Mouse (Mus musculus) hindbrain, embryonic 16.5 days (tissue): ENCODE measurements around the gene Grid2ip. TPM values are rescaled to one million over a fixed set of nuclear protein-coding genes. Genes with fewer than 3 reads are reported as not detected.

Source experiments
- ATAC-seq: fragments of 200-750 bp; cut with Nextera tagmentation; 2 replicates; pipeline ENCODE4 v1.8.0; 2017; ENCODE audit warnings: moderate TSS enrichment, moderate library complexity
- H3K27ac ChIP-seq: fragments of 300-500 bp; sonication (generic); 2 replicates; pipeline ENCODE4 v1.5.1; 2014; ENCODE audit warnings: low read depth, mild to moderate bottlenecking, control low read depth, low read length, moderate library complexity
- H3K27me3 ChIP-seq: fragments of 300-500 bp; sonication (generic); replicated peaks from 2 replicates; pipeline ENCODE4 v1.6.1; 2014; ENCODE audit warnings: low read length; ENCODE audit not compliant: control insufficient read depth, insufficient read depth
- H3K36me3 ChIP-seq: fragments of 300-500 bp; sonication (generic); 2 replicates; pipeline ENCODE4 v1.6.1; 2014; ENCODE audit warnings: mild to moderate bottlenecking, low read length, moderate library complexity, mixed read lengths; ENCODE audit not compliant: control insufficient read depth, insufficient read depth
- H3K4me1 ChIP-seq: fragments of 300-500 bp; sonication (generic); 2 replicates; pipeline ENCODE4 v1.6.1; 2014; ENCODE audit warnings: low read depth, low read length; ENCODE audit not compliant: control insufficient read depth, insufficient read depth
- H3K4me2 ChIP-seq: fragments of 300-500 bp; sonication (generic); 2 replicates; pipeline ENCODE4 v1.6.1; 2014; ENCODE audit warnings: mild to moderate bottlenecking, low read length, control low read depth, moderate library complexity
- H3K4me3 ChIP-seq: fragments of 300-500 bp; sonication (generic); 2 replicates; pipeline ENCODE4 v1.5.1; 2014; ENCODE audit warnings: mild to moderate bottlenecking, low read length, control low read depth, moderate library complexity
- H3K9ac ChIP-seq: fragments of 300-500 bp; sonication (generic); 2 replicates; pipeline ENCODE4 v1.6.1; 2014; ENCODE audit warnings: low read depth, mild to moderate bottlenecking, control low read depth, low read length, moderate library complexity
- H3K9me3 ChIP-seq: fragments of 300-500 bp; sonication (generic); 2 replicates; pipeline ENCODE4 v1.6.1; 2014; ENCODE audit warnings: mild to moderate bottlenecking, low read length, moderate library complexity; ENCODE audit not compliant: control insufficient read depth
- WGBS: fragments of 180-500 bp; shearing (Covaris S2); extraction: QIAGEN DNeasy Blood & Tissue Kit; methylation state at CpG from one replicate; pipeline ENCODE4 v1.1.7; 2014; 5-methylcytosine and 5-hydroxymethylcytosine counted together
- polyA plus RNA-seq: library from polyadenylated mRNA; unstranded; fragments of >200 nt; fragmentation: Nextera tagmentation; extraction: Ambion mirVana; gene quantifications from 2 replicates; pipeline ENCODE4 v1.2.1, GENCODE M21; 2015

Gene Grid2ip
- polyA plus RNA-seq, 1 experiment from 2014 or later: 0.51 TPM

DNA sequence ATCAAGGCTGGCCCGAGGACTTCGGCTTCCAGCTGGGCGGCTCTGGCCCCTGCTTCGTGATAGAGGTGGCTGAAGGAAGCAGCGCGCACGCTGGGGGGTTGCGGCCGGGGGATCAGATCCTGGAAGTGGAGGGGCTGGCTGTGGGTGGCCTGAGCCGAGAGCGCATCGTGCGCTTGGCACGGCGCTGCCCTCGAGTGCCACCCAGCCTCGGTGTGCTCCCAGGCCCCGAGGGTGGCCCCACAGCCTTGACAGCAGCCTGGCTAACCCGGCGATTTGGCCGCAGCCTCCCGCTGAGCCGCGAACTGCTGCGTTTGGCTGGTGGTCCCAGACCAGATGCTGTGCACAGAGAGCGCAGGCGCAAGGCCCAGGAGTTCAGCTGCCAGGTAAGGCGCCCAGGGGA, 426 bp downstream of the Grid2ip start:
- H3K36me3 ChIP-seq: no peaks in the 10 kb centered on the region
- 3% methylated on average over 25 of the region's 28 CpGs for WGBS
- no peak for ATAC-seq
- H3K27me3 ChIP-seq: 0 out of 2 replicates have a peak, but pooled peaks cover 3% of the 10 kb centered on the region
- H3K4me3 ChIP-seq: peak overlapping the region; percentile 27
- H3K4me1 ChIP-seq: peaks cover 3% of the 10 kb centered on the region; the same call in 1 of the 2 replicates
- peak overlapping the region; percentile 60 for H3K9ac ChIP-seq
- peak overlapping the region; percentile 51 for H3K4me2 ChIP-seq
- no peaks in the 10 kb centered on the region for H3K9me3 ChIP-seq
- H3K27ac ChIP-seq: no peak overlapping the region

- no peak for ATAC-seq
- Histone ChIP-seq H3K9me3 (no peaks in the 10 kb centered on the region), H3K36me3 (no peaks in the 10 kb centered on the region), H3K27me3 (0 out of 2 replicates have a peak, but pooled peaks cover 3% of the 10 kb centered on the region), H3K9ac (no peak overlapping the region), H3K4me2 (no peak overlapping the region), H3K27ac (no peak overlapping the region), H3K4me3 (no peak overlapping the region), H3K4me1 (peaks cover 11% of the 10 kb centered on the region)
- WGBS: 34% methylated on average over 7 of the region's 7 CpGs
Observed at GRCm38 (mm10) chr5:143359263-143359662, 2.1 kb downstream of the Grid2ip start.

GRCm38 (mm10) chr5:143360000-143360399, 2.9 kb downstream of the Grid2ip start:
- Histone ChIP-seq H3K36me3 (no peaks in the 10 kb centered on the region), H3K4me1 (peaks cover 15% of the 10 kb centered on the region), H3K4me3 (no peak overlapping the region), H3K9ac (no peak overlapping the region), H3K4me2 (no peak overlapping the region), H3K27me3 (0 out of 2 replicates have a peak, but pooled peaks cover 3% of the 10 kb centered on the region), H3K9me3 (no peaks in the 10 kb centered on the region), H3K27ac (no peak overlapping the region)
- ATAC-seq: no peak
- 57% methylated on average over 5 of the region's 5 CpGs for WGBS

- no peak for ATAC-seq
- H3K27ac ChIP-seq: no peak overlapping the region
- H3K4me2 ChIP-seq: no peak overlapping the region
- no peaks in the 10 kb centered on the region for H3K9me3 ChIP-seq
- peaks cover 15% of the 10 kb centered on the region for H3K4me1 ChIP-seq
- H3K36me3 ChIP-seq: no peaks in the 10 kb centered on the region
- no peak overlapping the region for H3K4me3 ChIP-seq
- WGBS: 55% methylated on average over 7 of the region's 7 CpGs
- no peak overlapping the region for H3K9ac ChIP-seq
- 0 out of 2 replicates have a peak, but pooled peaks cover 3% of the 10 kb centered on the region for H3K27me3 ChIP-seq
Observed at GRCm38 (mm10) chr5:143361428-143361827, 4.3 kb downstream of the Grid2ip start.

DNA sequence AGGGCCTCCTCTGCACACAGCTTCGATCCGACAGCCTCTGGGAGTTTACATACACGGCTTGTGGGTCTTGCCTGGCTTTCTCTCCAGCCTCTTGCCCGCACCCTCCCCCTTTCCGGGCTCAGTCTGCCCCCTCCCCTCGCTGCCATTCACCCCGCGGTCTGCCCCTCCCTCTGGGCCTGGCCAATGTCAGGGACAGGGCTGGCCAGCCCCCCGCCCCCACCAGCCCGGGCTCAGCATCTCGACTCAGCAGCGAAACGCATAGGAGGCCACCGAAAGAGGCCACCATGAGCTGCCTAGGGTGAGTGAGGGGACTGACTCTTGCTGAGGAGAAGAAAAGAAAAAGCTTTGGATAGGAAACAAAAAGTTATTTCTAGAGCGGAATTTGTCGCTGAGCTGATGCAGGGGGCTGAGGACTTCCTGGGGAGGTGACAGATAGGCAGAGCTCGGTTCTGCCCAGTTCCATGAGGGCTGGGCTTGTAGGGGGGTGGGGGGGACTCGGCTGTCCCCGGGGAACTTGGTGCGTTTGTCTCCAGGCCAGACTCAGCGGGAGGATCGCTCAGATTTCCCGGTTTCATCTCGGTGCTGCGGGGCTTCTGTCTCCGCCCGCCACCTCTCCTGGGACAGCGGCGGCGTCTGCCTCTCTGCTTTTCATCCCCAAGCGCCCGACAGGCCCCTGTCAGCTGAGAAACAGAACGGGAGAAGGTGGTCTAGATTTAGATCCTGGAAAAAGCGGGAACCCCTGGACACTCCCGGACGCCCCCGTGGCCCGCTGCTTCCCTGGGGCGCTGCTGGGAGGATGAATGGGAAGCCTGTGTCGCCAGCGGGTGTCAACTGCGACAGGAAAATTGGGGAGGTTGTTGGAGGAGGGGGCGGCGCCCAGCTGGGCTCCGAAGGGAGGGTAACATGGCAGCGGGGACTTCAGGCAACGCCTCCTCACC, 6.8 kb downstream of the Grid2ip start:
- Histone ChIP-seq H3K4me1 (peaks cover 13% of the 10 kb centered on the region), H3K27ac (no peak overlapping the region), H3K4me3 (peak overlapping the region; percentile 47), H3K27me3 (peaks cover 15% of the 10 kb centered on the region), H3K4me2 (peak overlapping the region; percentile 89), H3K36me3 (no peaks in the 10 kb centered on the region), H3K9ac (peak overlapping the region; percentile 68), H3K9me3 (no peaks in the 10 kb centered on the region)
- WGBS: under 1% methylated on average over 43 of the region's 47 CpGs
- ATAC-seq: peak; percentile 78

DNA sequence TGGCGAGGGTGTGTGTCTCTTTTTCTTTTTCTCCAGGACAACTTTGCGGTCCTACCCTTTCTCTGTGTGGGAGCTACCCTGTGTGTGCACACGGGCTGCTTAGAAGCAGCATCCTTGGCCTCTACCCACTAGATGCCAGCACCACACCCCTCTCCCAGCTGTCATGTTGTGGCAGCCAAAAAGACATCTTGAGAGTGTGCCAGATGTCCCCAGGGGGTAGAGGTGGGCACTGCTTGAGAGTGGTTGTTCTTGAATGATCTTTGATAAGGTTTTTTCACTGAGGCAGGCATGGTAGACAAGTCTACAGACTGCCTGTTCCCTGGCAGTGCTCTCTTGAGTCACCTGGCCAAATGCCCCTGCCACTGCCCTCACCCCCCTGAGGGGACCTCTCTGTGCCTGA, 10.8 kb downstream of the Grid2ip start:
- Histone ChIP-seq H3K9ac (no peak overlapping the region), H3K36me3 (no peaks in the 10 kb centered on the region), H3K4me3 (no peak overlapping the region), H3K27me3 (peaks cover 48% of the 10 kb centered on the region), H3K4me2 (no peak overlapping the region), H3K4me1 (peaks cover 26% of the 10 kb centered on the region), H3K27ac (no peak overlapping the region), H3K9me3 (no peaks in the 10 kb centered on the region)
- 63% methylated on average over 3 of the region's 3 CpGs for whole genome bisulfite sequencing
- 0 out of 2 replicates have a peak, but pooled peaks have one; percentile 31 for ATAC-seq

DNA sequence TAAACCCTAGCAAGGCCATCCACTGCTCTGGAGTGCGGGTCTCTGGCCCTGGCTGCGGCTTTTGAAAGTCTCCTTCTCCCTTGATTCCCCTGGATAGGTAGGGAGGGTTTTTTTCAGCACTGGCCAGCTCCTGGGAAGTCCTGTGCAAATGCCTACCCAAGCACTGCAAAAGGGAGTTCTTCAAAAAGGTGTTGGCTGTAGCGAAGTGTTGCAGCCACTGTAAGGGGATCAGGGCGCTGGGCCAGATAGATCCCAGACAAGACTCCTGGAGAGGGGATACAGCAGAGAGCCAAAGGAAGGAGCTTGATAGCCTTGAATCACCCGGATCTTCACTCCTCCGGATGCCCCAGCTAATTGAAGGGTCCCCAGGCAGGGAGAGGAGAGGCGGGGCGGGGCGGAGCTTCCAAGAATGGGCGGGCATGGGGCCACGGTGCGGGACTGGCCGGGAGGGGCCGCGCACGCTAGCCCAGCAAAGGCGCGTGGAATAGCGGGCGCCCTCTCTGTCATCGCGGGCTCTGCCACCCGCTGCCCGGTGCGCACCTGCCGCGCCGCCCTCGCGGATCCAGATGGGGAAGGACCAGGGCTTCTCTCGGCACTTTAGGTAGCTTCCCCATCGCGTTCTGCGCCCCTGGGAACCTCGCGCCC, 12.6 kb downstream of the Grid2ip start:
- Histone ChIP-seq H3K27me3 (peaks cover 61% of the 10 kb centered on the region), H3K4me3 (peak overlapping the region; percentile 41), H3K27ac (no peak overlapping the region), H3K4me1 (peaks cover 15% of the 10 kb centered on the region), H3K36me3 (no peaks in the 10 kb centered on the region), H3K9me3 (no peaks in the 10 kb centered on the region), H3K9ac (peak overlapping the region; percentile 53; the same call in 1 of the 2 replicates), H3K4me2 (peak overlapping the region; percentile 70)
- 2% methylated on average over 22 of the region's 36 CpGs for WGBS
- no peak for ATAC-seq

GRCm38 (mm10) chr5:143370416-143371145, 13.4 kb downstream of the Grid2ip start:
- Histone ChIP-seq H3K27me3 (peaks cover 65% of the 10 kb centered on the region), H3K36me3 (no peaks in the 10 kb centered on the region), H3K4me1 (peaks cover 17% of the 10 kb centered on the region), H3K9me3 (no peaks in the 10 kb centered on the region), H3K9ac (no peak overlapping the region; the same call in 1 of the 2 replicates), H3K27ac (0 out of 2 replicates have a peak overlapping the region, but pooled peaks have one; percentile 13), H3K4me2 (peak overlapping the region; percentile 70), H3K4me3 (peak overlapping the region; percentile 41)
- 19% methylated on average over 17 of the region's 17 CpGs for WGBS
- no peak for ATAC-seq
